Mouse (Mus musculus) G1E (cell line): ENCODE measurements around the gene D1Ertd622e.

Experiments
- CTCF ChIP-seq: IDR thresholded peaks from 2 replicates; pipeline ENCODE4 v1.5.1; 2012; ENCODE audit warnings: low read depth, low read length, inconsistent platforms, mixed read lengths
- GATA1 ChIP-seq: IDR thresholded peaks from 2 replicates; pipeline ENCODE4 v1.6.1; 2012; ENCODE audit warnings: borderline replicate concordance, low read length, inconsistent platforms, mixed read lengths
- GATA2 ChIP-seq: IDR thresholded peaks from 2 replicates; pipeline ENCODE4 v1.6.1; 2012; ENCODE audit warnings: low read depth, low read length, inconsistent platforms, borderline replicate concordance
- POLR2AphosphoS5 ChIP-seq: IDR thresholded peaks from 2 replicates; pipeline ENCODE4 v1.6.1; 2012; ENCODE audit warnings: low read depth, low read length, inconsistent platforms; ENCODE audit not compliant: insufficient replicate concordance

- TF ChIP-seq CTCF, result no peak
- no peak for TF ChIP-seq GATA1
- TF ChIP-seq POLR2AphosphoS5, result no peak
- TF ChIP-seq GATA2, result no peak
These were observed 50.1 kb downstream of the D1Ertd622e start for GRCm38 (mm10) chr1:97611747-97612146.
